Mouse (Mus musculus): ENCODE measurements around the gene Adipoq.

DNA sequence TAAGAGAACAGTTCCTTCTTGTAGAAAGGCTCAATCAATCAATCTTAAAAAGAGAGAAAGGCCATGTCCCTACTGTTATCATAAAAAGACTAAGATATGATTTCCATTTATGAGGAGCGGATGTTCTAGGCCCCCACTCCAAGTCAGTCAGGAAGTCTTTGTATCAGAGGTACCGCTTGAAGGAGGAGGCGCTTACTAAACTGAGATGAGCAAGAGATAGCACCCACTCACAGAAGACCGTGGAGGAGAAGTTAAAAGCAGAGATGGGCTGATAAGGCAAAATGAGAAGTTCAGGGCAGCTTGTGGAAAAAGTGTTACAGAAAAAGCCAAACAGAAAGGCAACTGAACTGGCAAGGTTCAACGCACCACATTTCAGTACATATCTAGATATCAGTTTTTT lies 28.5 kb downstream of the Adipoq start:
- no peak for TF ChIP-seq GATA1 (IDR thresholded peaks at IDR 0.05; ENCODE audit: borderline replicate concordance, low read length)
- no peak for TF ChIP-seq CTCF (IDR thresholded peaks at IDR 0.05; ENCODE audit: low read depth, low read length)
- no peak for TF ChIP-seq TAL1 (conservative IDR thresholded peaks at IDR 0.05; ENCODE audit: low read depth, low read length)
- TF ChIP-seq GATA2 (IDR thresholded peaks at IDR 0.05; ENCODE audit: borderline replicate concordance, low read depth, low read length) = no peak
